In genomic region chr3:123313920-123314614, GRCm38 (mm10) we compare ENCODE assay signal across 14 mouse cellular contexts. TPM values are rescaled to one million over a fixed set of nuclear protein-coding genes. Genes with fewer than 3 reads are reported as not detected.
DNase-seq lines count a peak whose midpoint lies in the region; ATAC-seq and TF ChIP-seq lines count a peak whose summit lies in the region.
"Had no signal": no experiment of that assay in that cellular context is flagged by ENCODE, and none has a peak within 500 bp of the region (broad histone marks: within the 10 kb centered on the region; RNA-seq: fewer than 3 reads in every experiment).

No protein-coding gene starts in this region.

- H3K4me1 ChIP-seq in E14TG2a.4 (replicated peaks; ENCODE audit: low read depth, low read length), result peaks cover 3% of the 10 kb centered on the region; the same call in 1 of the 2 replicates
- H3K4me1 ChIP-seq in limb, embryonic 14.5 days (ENCODE audit: control insufficient read depth, insufficient read depth, low read length), result no peaks in the 10 kb centered on the region
- no peaks in the 10 kb centered on the region for H3K4me1 ChIP-seq in cerebellum, adult 2 months (ENCODE audit: control insufficient read depth, insufficient read depth, low read length)
- H3K4me1 ChIP-seq: forebrain, embryonic 13.5 days; limb, embryonic 12.5 days had no signal

- no peak overlapping the region for H3K4me2 ChIP-seq in limb, embryonic 14.5 days (replicated peaks; ENCODE audit: low read depth, low read length, severe bottlenecking)
- H3K4me2 ChIP-seq: forebrain, embryonic 13.5 days; limb, embryonic 12.5 days had no signal

- no peaks in the 10 kb centered on the region; the same call in 1 of the 2 replicates for H3K9me3 ChIP-seq in E14TG2a.4 (ENCODE audit: low read length)
- no peaks in the 10 kb centered on the region for H3K9me3 ChIP-seq in limb, embryonic 14.5 days (ENCODE audit: control insufficient read depth, low read length)
- H3K9me3 ChIP-seq: forebrain, embryonic 13.5 days; limb, embryonic 12.5 days had no signal

- WGBS in limb, embryonic 14.5 days, result 39% methylated on average over 12 of the region's 12 CpGs
- 49% methylated on average over 12 of the region's 12 CpGs for WGBS in cerebellum, adult 2 months

- H3K9ac ChIP-seq in limb, embryonic 14.5 days (ENCODE audit: low read depth, low read length, severe bottlenecking), result no peak overlapping the region
- H3K9ac ChIP-seq: forebrain, embryonic 13.5 days; limb, embryonic 12.5 days had no signal

- no peaks in the 10 kb centered on the region for H3K27me3 ChIP-seq in E14TG2a.4 (ENCODE audit: insufficient read depth, low read length)
- no peaks in the 10 kb centered on the region for H3K27me3 ChIP-seq in limb, embryonic 14.5 days (ENCODE audit: control insufficient read depth, insufficient read depth, low read length)
- H3K27me3 ChIP-seq in cerebellum, adult 2 months (ENCODE audit: control insufficient read depth, insufficient read depth, low read length), result no peaks in the 10 kb centered on the region
- H3K27me3 ChIP-seq: CH12.LX; forebrain, embryonic 13.5 days; limb, embryonic 12.5 days had no signal

- peak; percentile 86 for ATAC-seq in limb, embryonic 14.5 days (ENCODE audit: low FRiP score, low read depth)
- ATAC-seq: forebrain, embryonic 13.5 days had no signal

- TF ChIP-seq CTCF in layer of hippocampus, adult 2 months (conservative IDR thresholded peaks at IDR 0.05), result peak; percentile 36; the same call in 1 of the 2 replicates
- peak; percentile 39 for TF ChIP-seq CTCF in E14TG2a.4 (conservative IDR thresholded peaks at IDR 0.05; ENCODE audit: low read length)
- TF ChIP-seq CTCF in cerebellum, adult 2 months (IDR thresholded peaks at IDR 0.05; ENCODE audit: borderline replicate concordance, insufficient read depth, low read depth, low read length), result no peak

- H3K36me3 ChIP-seq in E14TG2a.4 (ENCODE audit: insufficient read depth, low read length), result 0 out of 2 replicates have a peak, but pooled peaks cover 5% of the 10 kb centered on the region
- peaks cover 19% of the 10 kb centered on the region for H3K36me3 ChIP-seq in limb, embryonic 14.5 days (ENCODE audit: control insufficient read depth, insufficient read depth, low read length)
- H3K36me3 ChIP-seq: limb, embryonic 12.5 days had no signal

- no peak for DNase-seq in layer of hippocampus, adult 2 months (ENCODE audit: low spot score in 2 of 2)
- DNase-seq in layer of hippocampus, postnatal 14 days (ENCODE audit: low spot score in 2 of 2), result no peak
- DNase-seq in R1 (ENCODE audit: low read depth, low spot score), result peak; percentile 44
- DNase-seq in limb, embryonic 14.5 days (ENCODE audit: low spot score), result peak; percentile 33
- no peak for DNase-seq in cerebellum, adult 2 months
- DNase-seq in adrenal gland, postnatal 4 days (ENCODE audit: low spot score in 2 of 2), result no peak
- no peak for DNase-seq in urinary bladder, postnatal 25 days (ENCODE audit: low spot score)
- DNase-seq: adrenal gland, postnatal 25 days; embryo, embryonic 11 days; lung, postnatal 14 days had no signal

- H3K27ac ChIP-seq in layer of hippocampus, adult 2 months, result no peak overlapping the region
- H3K27ac ChIP-seq in limb, embryonic 14.5 days (replicated peaks; ENCODE audit: low read depth, low read length), result no peak overlapping the region
- H3K27ac ChIP-seq in cerebellum, adult 2 months (ENCODE audit: insufficient read depth, low read length), result no peak overlapping the region
- H3K27ac ChIP-seq: forebrain, embryonic 13.5 days; limb, embryonic 12.5 days had no signal

- no peak for TF ChIP-seq POLR2A in limb, embryonic 14.5 days (IDR thresholded peaks at IDR 0.05; ENCODE audit: borderline replicate concordance, extremely low read depth, insufficient read depth, insufficient read length)
- no peak for TF ChIP-seq POLR2A in cerebellum, adult 2 months (IDR thresholded peaks at IDR 0.05; ENCODE audit: borderline replicate concordance, insufficient read depth, low read length)

- H3K4me3 ChIP-seq in layer of hippocampus, adult 2 months, result no peak overlapping the region
- no peak overlapping the region for H3K4me3 ChIP-seq in E14TG2a.4 (replicated peaks; ENCODE audit: low read length)
- no peak overlapping the region for H3K4me3 ChIP-seq in limb, embryonic 14.5 days (replicated peaks; ENCODE audit: low read length)
- H3K4me3 ChIP-seq in cerebellum, adult 2 months (replicated peaks; ENCODE audit: insufficient read depth, low read depth, low read length), result no peak overlapping the region
- H3K4me3 ChIP-seq: forebrain, embryonic 13.5 days; limb, embryonic 12.5 days had no signal

RNA-seq across cellular contexts. Expression of gene Sec24d, which starts 46.8 kb away (rescaled TPM):
- total RNA-seq in layer of hippocampus, adult 2 months (2021), result 10 to 100 TPM; 23.8 to 36.0 TPM
- 10 to 100 TPM; 20.1 to 23.0 TPM for total RNA-seq in layer of hippocampus, postnatal 14 days (2021)
- 97.5 and 175 TPM in 2 replicates for polyA plus RNA-seq in limb, embryonic 14.5 days (2012; rRNA removed)
- 110 TPM in 2 replicates for polyA plus RNA-seq in limb, embryonic 14.5 days (2014; fragmentation: Nextera tagmentation; extraction: Ambion mirVana)
- 6.4 and 6.8 TPM in 2 replicates for polyA plus RNA-seq in cerebellum, adult 2 months (2012; rRNA removed)
- total RNA-seq in adrenal gland, postnatal 4 days (2021), result 10 to 100 TPM; 95.2 to 97.8 TPM

Comparison
In these comparisons a context has a peak if more than half of its experiments do, and no peak if none do; other contexts are left out.
1. DNase-seq: peak in R1 (single experiment) and limb, embryonic 14.5 days (single experiment); none in layer of hippocampus, adult 2 months (0 of 2), layer of hippocampus, postnatal 14 days (0 of 2), cerebellum, adult 2 months (0 of 2), adrenal gland, postnatal 4 days (0 of 2) and urinary bladder, postnatal 25 days (single experiment).